Mouse (Mus musculus): ENCODE data around the gene Pecam1. TPM values are rescaled to one million over a fixed set of nuclear protein-coding genes. Genes with fewer than 3 reads are reported as not detected.
A peak's percentile ranks its signal among the peaks of the same experiment; 100 is the strongest.

Gene Pecam1
- polyA plus RNA-seq (2015; fragmentation: Nextera tagmentation; extraction: Ambion mirVana): 20.6 and 26.8 TPM in 2 replicates

GRCm38 (mm10) chr11:106750121-106750751 is at the start of gene Pecam1:
Pecam1 (minus strand) TSS chr11:106750628.
- ATAC-seq (ENCODE audit: low read depth): no peak
- no peaks in the 10 kb centered on the region for H3K9me3 ChIP-seq
- H3K4me2 ChIP-seq: no peak within 1 kb of the TSS
- 88% methylated on average over 13 of the region's 13 CpGs for WGBS
- no peak within 1 kb of the TSS for H3K27ac ChIP-seq (replicated peaks)
- no peak within 1 kb of the TSS for H3K4me3 ChIP-seq
- H3K27me3 ChIP-seq: no peaks in the 10 kb centered on the region
- H3K9ac ChIP-seq: no peak within 1 kb of the TSS
- H3K36me3 ChIP-seq: no peaks in the 10 kb centered on the region
- no peaks in the 10 kb centered on the region for H3K4me1 ChIP-seq (replicated peaks)

- no peak overlapping the region for H3K27ac ChIP-seq (replicated peaks)
- no peaks in the 10 kb centered on the region for H3K27me3 ChIP-seq
- H3K9me3 ChIP-seq: no peaks in the 10 kb centered on the region
- 66% methylated on average over 9 of the region's 9 CpGs for WGBS
- H3K4me3 ChIP-seq: no peak overlapping the region
- H3K36me3 ChIP-seq: peaks cover 80% of the 10 kb centered on the region
- ATAC-seq (ENCODE audit: low read depth): no peak
- H3K4me2 ChIP-seq: no peak overlapping the region
- H3K9ac ChIP-seq: no peak overlapping the region
- peaks cover 8% of the 10 kb centered on the region for H3K4me1 ChIP-seq (replicated peaks)
Measured at GRCm38 (mm10) chr11:106795679-106796078, 45.3 kb upstream of the Pecam1 start.

- Histone ChIP-seq H3K4me2 (no peak overlapping the region), H3K4me1 (replicated peaks) (peaks cover 19% of the 10 kb centered on the region), H3K9me3 (no peaks in the 10 kb centered on the region), H3K27ac (replicated peaks) (no peak overlapping the region), H3K36me3 (peaks cover 62% of the 10 kb centered on the region), H3K9ac (no peak overlapping the region), H3K27me3 (no peaks in the 10 kb centered on the region), H3K4me3 (no peak overlapping the region)
- 79% methylated on average over 4 of the region's 4 CpGs for WGBS
- no peak for ATAC-seq (ENCODE audit: low read depth)
Measured at GRCm38 (mm10) chr11:106793846-106794245, 43.4 kb upstream of the Pecam1 start.

GRCm38 (mm10) chr11:106789649-106790048 is 39.2 kb upstream of the Pecam1 start:
- H3K4me2 ChIP-seq: peak overlapping the region; percentile 69
- WGBS: under 1% methylated on average over 6 of the region's 6 CpGs
- ATAC-seq (ENCODE audit: low read depth): no peak
- H3K4me3 ChIP-seq: peak overlapping the region; percentile 80
- peaks cover 44% of the 10 kb centered on the region for H3K36me3 ChIP-seq
- peaks cover 42% of the 10 kb centered on the region for H3K4me1 ChIP-seq (replicated peaks)
- H3K27me3 ChIP-seq: no peaks in the 10 kb centered on the region
- H3K9ac ChIP-seq: peak overlapping the region; percentile 99
- peak overlapping the region; percentile 97 for H3K27ac ChIP-seq (replicated peaks)
- H3K9me3 ChIP-seq: no peaks in the 10 kb centered on the region

- Histone ChIP-seq H3K27ac (replicated peaks) (peak within 1 kb of the TSS; percentile 97), H3K27me3 (no peaks in the 10 kb centered on the region), H3K4me1 (replicated peaks) (peaks cover 45% of the 10 kb centered on the region), H3K9ac (peak within 1 kb of the TSS; percentile 99), H3K36me3 (peaks cover 44% of the 10 kb centered on the region), H3K4me2 (peak within 1 kb of the TSS; percentile 69), H3K9me3 (no peaks in the 10 kb centered on the region), H3K4me3 (peak within 1 kb of the TSS; percentile 80)
- under 1% methylated on average over 58 of the region's 58 CpGs for WGBS
- ATAC-seq (ENCODE audit: low read depth): peak; percentile 95
Measured at GRCm38 (mm10) chr11:106788775-106789459, 38.5 kb upstream of the Pecam1 start, which contains the start of the genes Ddx5 and Cep95. Ddx5 (minus strand) TSS chr11:106789185. Cep95 (plus strand) TSS chr11:106789252.

GRCm38 (mm10) chr11:106788026-106788774 is 37.8 kb upstream of the Pecam1 start:
- peak overlapping the region; percentile 99 for H3K9ac ChIP-seq
- H3K4me1 ChIP-seq (replicated peaks): peaks cover 52% of the 10 kb centered on the region
- peaks cover 44% of the 10 kb centered on the region for H3K36me3 ChIP-seq
- peak overlapping the region; percentile 97 for H3K27ac ChIP-seq (replicated peaks)
- H3K9me3 ChIP-seq: no peaks in the 10 kb centered on the region
- H3K27me3 ChIP-seq: no peaks in the 10 kb centered on the region
- peak; percentile 84 for ATAC-seq (ENCODE audit: low read depth)
- peak overlapping the region; percentile 38 for H3K4me2 ChIP-seq
- H3K4me3 ChIP-seq: peak overlapping the region; percentile 80
- under 1% methylated on average over 75 of the region's 79 CpGs for WGBS

- 0% methylated on average over 64 of the region's 65 CpGs for WGBS
- Histone ChIP-seq H3K4me2 (peak overlapping the region; percentile 87), H3K9ac (peak overlapping the region; percentile 99), H3K27me3 (no peaks in the 10 kb centered on the region), H3K36me3 (peaks cover 44% of the 10 kb centered on the region), H3K4me3 (peak overlapping the region; percentile 80), H3K4me1 (replicated peaks) (peaks cover 60% of the 10 kb centered on the region), H3K27ac (replicated peaks) (peak overlapping the region; percentile 97), H3K9me3 (no peaks in the 10 kb centered on the region)
- no peak; the same call in 1 of the 2 replicates for ATAC-seq (ENCODE audit: low read depth)
Measured at GRCm38 (mm10) chr11:106787131-106788025, 37.0 kb upstream of the Pecam1 start.

- Histone ChIP-seq H3K4me2 (peak overlapping the region; percentile 87), H3K4me3 (peak overlapping the region; percentile 80; the same call in 1 of the 2 replicates)
Measured at GRCm38 (mm10) chr11:106785043-106785442, 34.6 kb upstream of the Pecam1 start.

GRCm38 (mm10) chr11:106784476-106784875 is 34.0 kb upstream of the Pecam1 start:
- Histone ChIP-seq H3K27me3 (no peaks in the 10 kb centered on the region), H3K4me1 (replicated peaks) (peaks cover 57% of the 10 kb centered on the region), H3K9me3 (no peaks in the 10 kb centered on the region), H3K4me2 (no peak overlapping the region), H3K27ac (replicated peaks) (no peak overlapping the region), H3K36me3 (peaks cover 66% of the 10 kb centered on the region), H3K4me3 (no peak overlapping the region), H3K9ac (no peak overlapping the region)
- 88% methylated on average over 2 of the region's 2 CpGs for WGBS
- ATAC-seq (ENCODE audit: low read depth): no peak

More at GRCm38 (mm10) chr11:106785043-106785442, 34.6 kb upstream of the Pecam1 start:
- Histone ChIP-seq H3K27me3 (no peaks in the 10 kb centered on the region), H3K27ac (replicated peaks) (no peak overlapping the region), H3K36me3 (peaks cover 62% of the 10 kb centered on the region), H3K9me3 (no peaks in the 10 kb centered on the region), H3K9ac (no peak overlapping the region), H3K4me1 (replicated peaks) (peaks cover 59% of the 10 kb centered on the region)
- WGBS: 80% methylated on average over 1 of the region's 1 CpGs
- ATAC-seq (ENCODE audit: low read depth): no peak

- H3K27ac ChIP-seq (replicated peaks): no peak overlapping the region
- H3K9me3 ChIP-seq: no peaks in the 10 kb centered on the region
- H3K36me3 ChIP-seq: peaks cover 66% of the 10 kb centered on the region
- H3K4me3 ChIP-seq: no peak overlapping the region
- H3K27me3 ChIP-seq: no peaks in the 10 kb centered on the region
- no peak overlapping the region for H3K4me2 ChIP-seq
- H3K9ac ChIP-seq: no peak overlapping the region
- peaks cover 60% of the 10 kb centered on the region for H3K4me1 ChIP-seq (replicated peaks)
- ATAC-seq (ENCODE audit: low read depth): no peak
- WGBS: 84% methylated on average over 9 of the region's 9 CpGs
Measured at GRCm38 (mm10) chr11:106782841-106783764, 32.7 kb upstream of the Pecam1 start.

Measured in neural tube, embryonic 13.5 days (tissue).